Mouse (Mus musculus) kidney, adult 8-10 months (tissue): ENCODE measurements around the gene Akt1.

Experiments
- DNase-seq, 2 experiments: peaks; one replicate each; pipeline ENCODE4 v3.0.0; 2022

Akt1 gene

GRCm38 (mm10) chr12:112674132-112675011 lies at the start of gene Akt1:
Akt1 (minus strand) TSS chr12:112674884.
- peak; percentile 39 to 55 for DNase-seq

DNA sequence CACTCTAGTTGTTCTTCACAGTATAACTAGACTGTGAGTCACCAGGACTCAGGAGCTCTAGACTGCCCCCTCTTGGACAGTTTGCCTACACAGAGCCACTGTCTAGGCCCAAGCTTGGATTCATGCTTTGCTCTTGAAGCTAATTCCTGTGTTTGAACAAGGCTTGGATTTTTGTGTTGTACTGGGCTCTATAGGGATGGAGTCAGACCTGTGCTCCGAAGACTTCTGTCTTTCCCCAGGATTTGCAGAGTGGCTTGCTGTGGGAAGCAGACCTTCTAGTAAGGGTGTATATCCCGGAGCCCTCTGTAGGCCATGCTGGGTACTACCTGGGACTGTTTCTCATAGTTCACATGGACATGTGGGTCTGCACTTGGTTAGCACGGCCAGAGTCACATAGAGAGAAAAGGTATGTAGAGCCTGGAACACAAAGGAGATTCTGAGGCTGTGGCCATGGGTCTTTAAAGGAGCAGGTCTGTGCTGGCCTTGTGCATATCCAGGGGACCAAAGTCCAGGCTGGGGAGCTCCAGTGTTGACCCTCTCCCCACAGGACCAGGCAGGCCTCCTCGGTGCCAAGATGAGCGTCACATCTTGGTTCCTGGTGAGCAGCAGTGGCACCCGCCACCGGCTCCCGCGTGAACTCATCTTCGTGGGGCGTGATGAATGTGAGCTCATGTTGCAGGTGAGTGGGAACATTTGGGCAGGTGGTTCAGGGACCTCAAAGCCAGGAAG lies 49.6 kb upstream of the Akt1 start:
- DNase-seq, result peak; percentile 75 to 89

DNA sequence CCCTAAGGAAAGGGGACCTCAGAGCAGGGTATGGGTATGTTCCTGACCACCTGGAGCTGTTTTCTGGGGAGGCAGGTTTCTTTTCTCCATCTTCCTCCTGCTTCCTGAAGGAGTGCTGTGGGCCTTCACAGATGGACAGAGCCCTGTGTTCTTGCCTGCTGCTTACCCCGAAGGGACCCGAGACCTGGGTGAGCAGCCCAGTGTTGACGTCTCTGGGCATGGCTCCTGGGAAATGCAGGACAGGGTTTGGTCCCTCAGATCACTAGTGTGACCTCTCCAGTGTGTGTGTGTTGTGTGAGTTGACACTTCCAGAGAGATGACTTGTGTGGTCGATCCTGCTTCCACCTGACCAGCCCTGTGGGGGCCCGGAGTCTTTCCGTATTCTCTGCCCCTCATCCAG lies 48.8 kb upstream of the Akt1 start:
- DNase-seq, result no peak

- no peak for DNase-seq
These were observed 48.3 kb upstream of the Akt1 start for GRCm38 (mm10) chr12:112723028-112723330.

- DNase-seq, result peak; percentile 69 to 70
These were observed 47.8 kb upstream of the Akt1 start for GRCm38 (mm10) chr12:112722240-112723027.

DNA sequence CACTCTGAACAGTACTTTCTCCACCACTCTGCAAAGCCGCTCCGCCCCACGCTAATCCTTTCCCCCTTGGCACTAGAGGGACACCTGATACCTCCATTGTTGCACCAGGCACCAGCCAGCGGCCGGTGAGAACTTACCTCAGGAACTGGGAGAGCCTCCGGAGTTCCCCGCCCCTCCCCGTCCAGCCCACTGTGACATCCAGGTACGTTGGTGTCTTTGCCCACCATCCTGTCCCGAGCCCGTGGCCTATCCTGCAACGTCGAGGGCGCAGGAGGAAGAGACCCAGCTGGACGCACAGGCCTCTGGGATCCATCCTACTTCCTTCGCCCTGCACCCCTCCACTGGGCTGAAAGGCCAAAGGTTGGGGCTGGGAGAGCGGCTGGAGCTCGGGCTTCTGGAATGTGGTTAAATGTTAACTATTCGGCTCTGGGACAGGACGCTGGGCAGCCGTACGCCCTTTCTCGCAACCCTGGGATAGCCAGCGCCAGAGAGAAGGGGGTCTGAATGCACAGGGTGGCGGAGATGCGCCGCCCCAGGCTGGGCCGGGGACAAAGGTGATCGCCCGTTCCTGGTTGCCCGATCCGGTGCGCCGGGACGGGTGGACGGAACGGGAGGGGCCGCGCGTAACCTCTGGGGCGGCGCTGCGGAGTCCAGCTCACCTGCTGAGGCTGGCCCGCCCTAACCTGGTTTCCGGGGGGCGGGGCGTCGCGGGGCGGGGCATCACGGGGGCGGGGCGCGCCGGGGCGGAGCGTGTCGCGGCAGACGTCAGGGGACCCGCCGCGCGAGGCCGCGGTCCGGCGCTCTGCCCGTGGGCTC lies 46.9 kb upstream of the Akt1 start:
- peak; percentile 90 to 92 for DNase-seq

DNA sequence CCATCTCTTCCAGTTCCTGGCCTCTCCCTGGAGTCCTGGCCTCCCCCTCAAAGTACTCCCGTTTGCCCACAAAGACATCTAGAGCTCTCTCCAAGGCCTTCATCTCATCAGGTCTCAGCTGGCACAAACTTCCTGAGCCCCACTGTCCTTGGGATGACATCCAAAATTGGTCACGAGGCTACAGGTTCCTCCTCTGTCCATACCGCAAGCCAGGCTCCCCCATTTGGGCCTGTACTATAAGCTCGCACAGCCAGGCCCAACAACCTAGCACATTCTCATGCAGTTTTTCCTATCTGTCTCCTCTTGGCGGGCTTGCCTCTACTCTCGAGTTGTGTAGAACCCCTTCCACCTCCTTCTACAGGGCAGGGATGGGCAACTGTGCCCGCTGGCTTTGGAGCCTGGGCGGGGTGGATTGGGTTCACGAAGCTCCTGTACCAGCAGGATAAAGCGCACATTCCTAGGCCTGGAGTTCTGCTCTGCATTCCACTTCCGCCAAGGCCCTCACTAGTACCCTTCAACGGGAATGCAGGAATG lies 46.3 kb upstream of the Akt1 start:
- peak; percentile 57 for DNase-seq

DNA sequence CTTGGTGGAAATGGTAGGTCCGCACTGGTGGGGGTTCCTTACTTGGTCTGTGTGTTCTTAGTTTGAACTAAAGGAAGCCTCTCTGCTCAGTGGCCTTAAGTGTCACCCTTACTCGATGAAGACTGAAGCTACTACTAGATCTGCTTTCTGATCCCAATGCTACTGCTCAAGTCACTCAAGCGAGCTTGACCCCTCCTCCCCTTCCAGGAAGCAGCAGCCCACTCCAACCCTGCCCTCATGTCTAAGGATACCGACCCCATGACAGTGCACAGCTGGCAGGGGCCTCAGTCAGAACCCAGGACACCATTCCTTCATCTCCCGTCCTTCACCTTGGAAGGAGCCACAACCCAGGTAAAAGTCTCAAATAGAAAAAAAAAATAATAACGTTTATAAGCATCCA lies 45.5 kb upstream of the Akt1 start, which contains the start of gene Cep170b:
Gene Cep170b, plus strand, starts transcription at position 240 of the 400 bp plus-strand sequence.
- no peak for DNase-seq

GRCm38 (mm10) chr12:112718995-112719394 lies 44.3 kb upstream of the Akt1 start:
- DNase-seq, result no peak

DNA sequence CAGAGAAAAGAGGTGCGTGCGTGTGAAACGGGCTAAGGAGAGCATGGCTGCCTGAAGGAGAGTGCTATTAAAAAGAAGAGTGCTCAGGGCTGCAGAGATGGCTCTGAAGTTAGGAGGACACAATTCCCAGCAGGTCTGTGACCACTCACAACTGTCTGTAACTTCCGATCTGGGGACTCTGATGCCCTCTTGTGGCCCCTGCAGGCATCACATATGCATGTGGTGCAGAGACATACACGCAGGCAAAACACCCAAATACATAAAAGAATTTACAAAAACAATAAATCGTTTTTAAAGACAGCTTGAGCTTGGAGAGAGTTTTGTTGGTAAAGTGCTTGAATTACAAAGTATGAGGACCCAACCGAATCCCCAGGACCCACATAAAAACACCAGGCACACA lies 42.5 kb upstream of the Akt1 start:
- peak in 1 of 2 experiments; percentile 75 for DNase-seq

DNA sequence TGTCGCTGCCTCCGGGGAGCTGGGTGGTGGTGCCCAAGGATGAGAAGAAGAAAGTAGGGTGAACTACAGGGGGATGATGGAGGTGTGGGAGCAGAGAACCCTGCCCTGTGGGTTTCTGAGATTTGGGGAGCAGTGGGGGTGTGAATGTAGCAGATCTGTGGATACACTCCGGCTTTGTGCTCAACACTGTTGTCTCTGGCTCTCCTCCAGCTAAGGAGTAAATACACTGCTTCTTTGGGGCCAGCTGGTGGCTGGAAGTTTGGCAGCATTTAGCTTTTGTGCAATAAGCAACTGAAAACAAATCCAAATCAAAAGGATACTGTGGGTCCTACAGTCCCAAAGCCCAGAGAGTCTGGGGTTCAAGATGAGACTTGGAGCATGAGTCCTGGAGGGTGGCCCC lies 39.3 kb upstream of the Akt1 start:
- no peak for DNase-seq

DNA sequence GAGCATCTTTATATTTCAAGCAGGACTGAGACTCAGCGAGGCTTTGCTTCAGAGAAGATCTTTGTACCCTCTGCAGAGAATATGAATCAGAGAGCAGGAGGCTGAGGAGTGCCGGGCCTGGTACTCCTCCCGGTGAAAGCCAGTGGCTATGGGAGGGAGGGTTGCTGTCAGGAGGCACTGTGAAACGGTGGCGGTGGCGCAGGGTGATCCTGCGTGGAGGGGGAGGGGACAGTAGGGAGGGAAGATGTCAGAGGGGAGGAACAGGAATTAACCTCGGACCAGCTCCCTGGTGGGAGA lies 32.8 kb upstream of the Akt1 start:
- DNase-seq, result no peak

GRCm38 (mm10) chr12:112706704-112707572 lies 32.3 kb upstream of the Akt1 start:
- DNase-seq, result peak; percentile 75 to 89

- no peak for DNase-seq
These were observed 28.0 kb upstream of the Akt1 start for GRCm38 (mm10) chr12:112702374-112703320.

DNA sequence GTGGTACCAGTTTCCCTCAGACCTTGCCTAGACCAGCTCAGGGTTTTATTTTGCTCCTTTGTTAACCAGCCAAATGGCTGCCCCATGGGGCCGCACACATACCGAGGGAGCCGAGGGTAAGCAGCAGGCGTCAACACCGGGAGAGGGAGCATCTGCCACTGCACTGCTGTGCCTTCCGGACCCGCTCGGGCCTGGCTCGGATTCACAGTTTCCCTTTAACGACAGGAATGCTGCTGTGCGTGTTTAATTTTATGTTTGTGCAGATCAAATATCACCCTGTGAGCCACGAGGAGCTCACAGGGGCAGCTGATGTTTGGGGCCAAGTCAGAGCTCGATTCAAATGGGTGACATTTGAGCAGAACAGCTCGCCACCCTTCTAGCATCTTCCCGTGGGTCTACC lies 25.8 kb upstream of the Akt1 start:
- no peak for DNase-seq

DNA sequence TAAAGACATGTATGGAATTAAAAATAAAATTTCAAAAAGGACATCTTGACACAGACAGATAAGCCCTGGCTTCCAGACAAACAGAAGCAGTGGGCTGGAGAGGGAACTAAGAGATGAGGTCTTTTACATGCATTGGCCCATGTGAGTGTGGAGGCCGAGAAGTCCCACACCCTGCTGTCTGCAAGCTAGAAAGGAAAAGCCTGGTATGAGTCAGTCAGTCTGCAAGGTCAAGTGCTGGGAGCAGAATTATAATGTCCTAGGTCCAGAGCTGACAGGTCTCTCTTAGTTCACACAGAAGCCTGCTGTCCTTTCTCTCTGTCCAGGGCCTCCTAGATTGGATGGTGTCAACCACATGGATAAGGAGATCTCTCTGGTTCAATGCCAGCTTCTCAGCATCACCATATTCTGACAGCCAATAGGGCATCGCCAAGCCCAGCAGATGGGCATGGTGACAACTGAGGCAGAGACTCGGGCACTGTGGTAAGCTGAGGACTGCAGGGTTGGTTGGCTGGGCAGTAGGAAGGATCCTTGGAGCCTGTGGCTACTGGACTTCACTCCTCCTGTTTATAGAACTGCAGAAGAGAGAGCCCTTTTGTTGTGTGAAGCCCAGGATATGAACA lies 22.2 kb upstream of the Akt1 start:
- DNase-seq, result no peak

DNA sequence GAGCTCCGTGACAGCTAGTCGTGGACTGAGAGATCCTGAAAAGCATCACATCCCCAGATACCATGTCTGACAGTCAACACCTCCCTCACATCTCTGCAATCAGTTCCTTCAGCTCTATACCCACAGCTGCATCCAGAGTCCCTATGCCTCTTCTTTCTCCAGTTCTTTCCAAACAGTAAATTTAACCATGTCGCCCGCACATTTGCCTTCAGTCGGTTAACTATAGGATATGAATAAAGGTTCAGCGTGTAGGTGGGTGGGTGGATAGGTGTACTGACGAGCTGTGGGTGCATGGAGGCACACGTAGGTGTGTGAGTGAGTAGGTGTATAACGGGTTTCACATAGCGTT lies 19.4 kb upstream of the Akt1 start:
- DNase-seq, result no peak

DNA sequence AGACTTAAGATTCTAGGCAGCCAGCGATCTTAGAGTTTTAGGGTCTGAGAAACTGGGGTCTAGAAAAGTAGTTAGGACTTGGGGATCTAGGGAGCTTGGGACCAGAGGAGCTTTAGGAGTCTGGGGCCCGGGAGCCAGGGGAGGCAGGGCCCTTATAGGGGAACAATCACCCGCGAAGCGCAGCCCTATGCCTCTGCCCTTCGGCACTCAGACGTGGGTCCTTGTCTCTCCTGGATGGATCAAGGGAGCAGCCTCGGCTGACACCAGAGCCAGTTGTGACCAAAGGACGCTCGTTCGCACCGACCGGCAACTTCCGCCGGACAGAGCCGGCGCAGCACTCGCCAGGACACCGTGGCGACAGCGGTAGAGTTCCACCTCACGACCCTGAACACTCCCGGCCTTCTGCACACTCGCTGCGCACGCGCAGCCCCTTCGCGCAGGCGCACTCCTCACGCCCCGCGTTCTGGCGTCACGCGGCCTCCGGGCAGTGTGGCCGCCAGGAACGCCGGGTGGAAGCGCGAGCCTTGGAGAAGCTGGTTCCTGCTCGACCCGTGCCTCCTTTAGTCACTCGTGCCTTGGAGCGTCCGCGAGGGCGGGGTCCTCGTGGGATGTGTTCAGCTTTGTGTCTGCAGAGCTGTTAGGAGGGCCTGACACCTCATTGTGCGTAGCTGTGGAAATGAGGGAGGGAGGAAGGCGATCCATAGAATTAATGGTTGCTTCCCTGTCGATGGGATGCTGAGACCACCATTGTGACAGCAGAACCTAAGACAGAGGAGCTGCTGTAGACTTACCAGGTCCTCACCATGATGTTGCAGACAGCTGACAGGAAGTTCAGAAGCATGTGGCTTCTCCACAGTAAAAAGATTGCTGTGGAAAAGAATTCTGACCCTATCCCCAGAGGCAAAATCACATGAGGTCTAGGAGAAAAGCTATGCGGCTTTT lies 18.8 kb upstream of the Akt1 start:
- peak; percentile 92 for DNase-seq

GRCm38 (mm10) chr12:112688458-112688857 lies 13.8 kb upstream of the Akt1 start:
- DNase-seq, result no peak
